Mouse (Mus musculus): ENCODE data around the gene Gm28845. TPM values are rescaled to one million over a fixed set of nuclear protein-coding genes. Genes with fewer than 3 reads are reported as not detected.
A peak's percentile ranks its signal among the peaks of the same experiment; 100 is the strongest.

Gm28845 gene
- polyA plus RNA-seq, 1 experiment from 2014 or later, result not detected

DNA sequence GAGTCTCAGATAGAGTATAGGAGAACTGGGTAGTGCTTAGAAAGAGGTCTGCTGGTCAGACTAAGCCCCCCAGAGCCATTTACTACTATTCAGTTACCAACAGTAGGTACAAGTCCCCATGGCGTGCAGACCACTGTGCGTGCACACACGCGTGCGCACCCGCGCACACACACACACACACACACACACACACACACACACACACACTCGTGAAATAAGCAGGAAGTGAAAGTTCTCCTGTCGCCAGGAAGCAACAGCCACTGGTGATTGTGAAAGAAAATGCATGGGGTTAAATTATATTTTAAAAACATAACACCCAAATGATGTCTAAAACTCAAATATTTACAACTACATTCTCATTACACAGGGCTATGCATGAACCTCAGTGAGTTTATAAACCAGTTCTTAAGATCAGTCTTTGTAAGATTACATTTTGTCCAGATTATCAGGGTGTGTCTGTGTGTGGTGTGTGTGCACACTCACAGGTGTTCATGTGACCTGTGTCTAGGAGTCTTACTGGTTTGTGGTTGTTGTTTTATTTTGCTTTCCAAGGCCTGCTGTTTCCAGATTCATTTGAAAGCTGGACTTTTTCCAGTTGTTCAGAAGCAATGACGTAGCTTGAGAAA, 11.6 kb downstream of the Gm28845 start:
- ATAC-seq (ENCODE audit: insufficient read depth), result no peak
- Histone ChIP-seq H3K9me3 (ENCODE audit: low read depth, low read length) (no peaks in the 10 kb centered on the region), H3K4me2 (no peak overlapping the region), H3K36me3 (ENCODE audit: insufficient read depth) (no peaks in the 10 kb centered on the region), H3K4me3 (ENCODE audit: low read depth, low read length) (no peak overlapping the region), H3K27me3 (ENCODE audit: insufficient read depth, low read length) (no peaks in the 10 kb centered on the region), H3K27ac (ENCODE audit: low read depth) (no peak overlapping the region), H3K9ac (no peak overlapping the region), H3K4me1 (ENCODE audit: insufficient read depth) (no peaks in the 10 kb centered on the region)
- no peak for TF ChIP-seq CTCF (IDR thresholded peaks at IDR 0.05; ENCODE audit: low read depth)
- DNase-seq, result no peak
- 85% methylated on average over 10 of the region's 10 CpGs for WGBS

DNA sequence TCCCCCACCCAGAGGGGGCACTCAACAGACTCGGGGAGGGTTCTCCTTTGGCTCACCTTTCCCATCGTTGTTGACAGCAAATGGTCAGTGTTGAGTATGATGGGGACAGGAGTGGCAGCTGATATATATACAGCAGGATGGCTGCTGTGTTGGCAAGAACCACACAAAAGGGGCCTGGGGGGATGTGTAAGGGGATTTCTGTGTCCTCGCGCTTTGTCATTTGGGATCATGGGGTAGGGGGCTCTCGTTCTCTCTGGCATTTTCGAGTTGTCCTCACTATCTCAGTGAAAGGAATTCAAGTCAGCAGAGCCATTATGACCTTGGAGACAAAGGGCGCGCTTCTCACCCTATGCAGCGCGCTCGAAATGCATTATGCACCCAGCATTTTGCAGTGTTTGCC, 16.1 kb downstream of the Gm28845 start, which contains the start of gene Cryga:
Cryga (minus strand) TSS at position 101 of the 400 bp plus-strand sequence.
- 81% methylated on average over 11 of the region's 11 CpGs for WGBS
- TF ChIP-seq CTCF (IDR thresholded peaks at IDR 0.05; ENCODE audit: low read depth), result no peak

DNA sequence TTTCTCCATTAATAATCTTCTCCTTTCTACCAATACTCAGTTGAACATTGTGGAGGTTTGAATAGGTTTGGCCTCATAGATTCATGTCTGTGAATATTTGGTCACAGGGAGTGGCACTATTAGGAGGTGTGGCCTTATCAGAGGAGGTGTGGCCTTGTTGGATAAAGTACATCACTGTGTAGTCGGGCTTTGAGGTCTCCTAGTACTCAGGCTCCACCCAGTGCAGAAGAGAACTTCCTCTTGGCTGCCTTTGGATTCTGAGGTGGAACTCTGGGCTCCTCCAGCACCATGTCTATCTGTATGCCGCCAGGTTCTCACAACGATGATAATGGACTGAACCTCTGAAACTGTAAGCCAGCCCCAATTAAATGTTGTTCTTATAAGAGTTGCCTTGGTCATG, 22.4 kb downstream of the Gm28845 start:
- no peak overlapping the region for H3K4me3 ChIP-seq (ENCODE audit: low read depth, low read length)
- no peaks in the 10 kb centered on the region for H3K9me3 ChIP-seq (ENCODE audit: low read depth, low read length)
- H3K27me3 ChIP-seq (ENCODE audit: insufficient read depth, low read length), result no peaks in the 10 kb centered on the region
- no peak for TF ChIP-seq CTCF (IDR thresholded peaks at IDR 0.05; ENCODE audit: low read depth)
- no peak overlapping the region for H3K27ac ChIP-seq (ENCODE audit: low read depth)
- DNase-seq (no peak), ATAC-seq (ENCODE audit: insufficient read depth) (no peak)
- no peak overlapping the region for H3K9ac ChIP-seq
- H3K36me3 ChIP-seq (ENCODE audit: insufficient read depth), result no peaks in the 10 kb centered on the region
- H3K4me2 ChIP-seq, result no peak overlapping the region
- WGBS, result 78% methylated on average over 3 of the region's 3 CpGs
- no peaks in the 10 kb centered on the region for H3K4me1 ChIP-seq (ENCODE audit: insufficient read depth)

More for the DNA sequence above, 16.1 kb downstream of the Gm28845 start, which contains the start of gene Cryga:
- Histone ChIP-seq H3K4me3 (ENCODE audit: low read depth, low read length) (no peak within 1 kb of the TSS), H3K9me3 (ENCODE audit: low read depth, low read length) (no peaks in the 10 kb centered on the region), H3K4me2 (no peak within 1 kb of the TSS), H3K27me3 (ENCODE audit: insufficient read depth, low read length) (no peaks in the 10 kb centered on the region), H3K27ac (ENCODE audit: low read depth) (no peak within 1 kb of the TSS), H3K9ac (no peak within 1 kb of the TSS), H3K36me3 (ENCODE audit: insufficient read depth) (no peaks in the 10 kb centered on the region), H3K4me1 (ENCODE audit: insufficient read depth) (no peaks in the 10 kb centered on the region)
- ATAC-seq (ENCODE audit: insufficient read depth) (no peak), DNase-seq (no peak)

DNA sequence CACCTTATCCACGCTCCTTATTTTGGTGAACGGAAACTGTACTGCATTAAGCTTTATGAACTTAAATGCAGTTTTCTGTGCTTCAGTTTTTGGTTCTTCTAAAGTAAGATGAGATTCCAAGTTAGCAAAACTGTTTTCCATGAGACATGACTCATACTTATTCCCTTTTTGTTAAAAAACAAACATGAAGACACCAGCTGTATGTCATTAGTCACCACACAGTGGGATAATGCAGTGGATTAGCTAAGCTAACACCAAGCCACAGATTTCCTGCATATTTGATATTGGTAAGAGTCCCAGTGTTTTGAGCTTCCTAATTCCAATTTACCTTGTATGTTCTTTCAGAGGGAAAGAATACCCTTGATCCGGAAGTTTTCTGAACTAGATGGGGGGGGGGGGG, 27.8 kb downstream of the Gm28845 start:
- no peak overlapping the region for H3K27ac ChIP-seq (ENCODE audit: low read depth)
- no peak for DNase-seq
- no peak overlapping the region for H3K4me3 ChIP-seq (ENCODE audit: low read depth, low read length)
- WGBS, result 91% methylated on average over 3 of the region's 3 CpGs
- H3K9ac ChIP-seq, result no peak overlapping the region
- no peaks in the 10 kb centered on the region for H3K9me3 ChIP-seq (ENCODE audit: low read depth, low read length)
- H3K36me3 ChIP-seq (ENCODE audit: insufficient read depth), result no peaks in the 10 kb centered on the region
- TF ChIP-seq CTCF (IDR thresholded peaks at IDR 0.05; ENCODE audit: low read depth), result no peak
- H3K4me1 ChIP-seq (ENCODE audit: insufficient read depth), result no peaks in the 10 kb centered on the region
- ATAC-seq (ENCODE audit: insufficient read depth), result no peak
- H3K4me2 ChIP-seq, result no peak overlapping the region
- H3K27me3 ChIP-seq (ENCODE audit: insufficient read depth, low read length), result no peaks in the 10 kb centered on the region

DNA sequence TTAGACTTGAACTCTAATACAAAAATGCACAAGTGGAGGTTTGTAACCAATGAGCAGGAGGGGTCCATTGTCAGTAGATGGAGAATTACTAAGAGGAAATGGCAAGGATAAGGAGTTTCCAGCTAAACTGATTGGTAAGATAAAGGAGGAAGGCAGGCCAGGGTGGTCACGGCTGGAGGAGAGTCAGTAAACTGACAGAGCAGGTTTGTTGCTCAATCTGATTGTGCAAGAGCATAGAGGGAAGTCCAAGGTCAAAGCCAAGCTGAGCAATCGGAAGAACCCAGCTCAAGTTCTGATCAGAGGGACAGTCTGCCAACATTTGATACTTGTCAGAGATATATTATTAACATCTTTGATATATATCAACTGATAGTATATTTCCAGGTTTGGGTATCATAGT, 29.0 kb downstream of the Gm28845 start:
- TF ChIP-seq CTCF (IDR thresholded peaks at IDR 0.05; ENCODE audit: low read depth), result no peak
- H3K4me1 ChIP-seq (ENCODE audit: insufficient read depth), result no peaks in the 10 kb centered on the region
- ATAC-seq (ENCODE audit: insufficient read depth), result no peak
- H3K9me3 ChIP-seq (ENCODE audit: low read depth, low read length), result no peaks in the 10 kb centered on the region
- H3K27me3 ChIP-seq (ENCODE audit: insufficient read depth, low read length), result no peaks in the 10 kb centered on the region
- no peak overlapping the region for H3K9ac ChIP-seq
- 50% methylated on average over 2 of the region's 2 CpGs for WGBS
- no peak overlapping the region for H3K4me3 ChIP-seq (ENCODE audit: low read depth, low read length)
- no peaks in the 10 kb centered on the region for H3K36me3 ChIP-seq (ENCODE audit: insufficient read depth)
- H3K4me2 ChIP-seq, result no peak overlapping the region
- peak; percentile 11 for DNase-seq
- no peak overlapping the region for H3K27ac ChIP-seq (ENCODE audit: low read depth)

DNA sequence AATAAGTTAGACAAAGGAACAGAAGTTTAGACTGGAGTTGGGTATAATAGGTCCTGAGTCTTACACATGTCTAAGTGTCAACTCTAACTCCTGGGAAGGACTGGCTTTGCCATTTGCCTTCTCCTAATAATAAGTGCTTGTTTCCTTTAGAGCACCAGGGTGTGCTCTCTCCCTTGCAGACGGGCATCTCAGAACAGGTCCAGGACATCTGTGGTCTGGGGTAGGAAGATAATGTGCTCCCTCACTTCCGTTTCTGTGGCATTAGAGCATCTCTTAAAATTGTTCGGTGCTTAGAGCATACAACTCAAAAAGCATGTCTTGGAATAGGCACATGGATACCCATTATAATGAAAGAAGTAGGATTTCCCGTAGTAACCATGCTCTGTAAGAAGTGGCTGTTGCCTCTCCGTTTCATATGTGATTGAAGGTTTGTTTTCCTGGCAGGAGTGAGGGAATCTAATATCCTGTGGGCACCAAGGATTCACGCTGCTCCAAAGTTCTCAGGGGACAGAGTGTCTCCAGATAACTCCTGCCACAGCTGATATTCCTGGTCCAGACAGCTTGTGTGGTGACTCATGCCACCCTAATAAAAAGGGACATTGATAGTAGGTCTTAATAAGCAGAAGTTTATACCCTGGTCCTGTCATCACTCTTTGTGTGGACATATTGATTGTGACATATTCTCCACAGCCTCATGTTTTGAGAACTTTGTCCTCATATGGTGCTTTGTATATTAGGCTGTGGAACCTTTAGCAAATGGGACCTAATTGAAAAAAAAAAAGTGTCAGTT, 30.6 kb downstream of the Gm28845 start:
- WGBS, result 64% methylated on average over 6 of the region's 6 CpGs
- Histone ChIP-seq H3K4me2 (no peak overlapping the region), H3K27ac (ENCODE audit: low read depth) (no peak overlapping the region), H3K9ac (no peak overlapping the region), H3K9me3 (ENCODE audit: low read depth, low read length) (no peaks in the 10 kb centered on the region), H3K4me1 (ENCODE audit: insufficient read depth) (no peaks in the 10 kb centered on the region), H3K4me3 (ENCODE audit: low read depth, low read length) (no peak overlapping the region), H3K27me3 (ENCODE audit: insufficient read depth, low read length) (no peaks in the 10 kb centered on the region), H3K36me3 (ENCODE audit: insufficient read depth) (no peaks in the 10 kb centered on the region)
- TF ChIP-seq CTCF (IDR thresholded peaks at IDR 0.05; ENCODE audit: low read depth), result no peak
- DNase-seq, result no peak
- no peak for ATAC-seq (ENCODE audit: insufficient read depth)

DNA sequence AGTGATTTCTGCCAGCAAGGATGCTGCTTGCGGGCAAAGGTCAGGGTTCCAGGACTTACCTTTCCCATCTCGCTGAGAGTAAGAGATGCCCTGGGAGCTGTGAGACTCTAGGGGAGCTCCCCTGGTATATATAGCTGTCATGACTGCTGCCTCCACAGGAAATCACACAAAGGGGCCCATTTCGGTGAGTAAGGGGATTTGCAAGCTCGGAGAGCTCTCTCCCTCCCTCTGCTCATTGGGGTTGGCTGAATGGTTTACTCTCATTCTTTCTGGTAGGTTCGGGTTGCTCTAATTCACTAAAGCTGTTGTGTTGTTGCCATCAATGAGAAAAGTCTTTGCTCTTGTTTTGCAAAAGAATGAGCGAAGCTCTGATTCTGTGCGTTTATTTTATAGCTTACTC, 37.2 kb downstream of the Gm28845 start, which contains the start of gene Crygb:
Crygb (minus strand) TSS at position 101 of the 400 bp plus-strand sequence.
- Histone ChIP-seq H3K4me2 (no peak within 1 kb of the TSS), H3K27me3 (ENCODE audit: insufficient read depth, low read length) (no peaks in the 10 kb centered on the region), H3K27ac (ENCODE audit: low read depth) (no peak within 1 kb of the TSS), H3K9ac (no peak within 1 kb of the TSS), H3K36me3 (ENCODE audit: insufficient read depth) (no peaks in the 10 kb centered on the region), H3K4me3 (ENCODE audit: low read depth, low read length) (no peak within 1 kb of the TSS), H3K9me3 (ENCODE audit: low read depth, low read length) (no peaks in the 10 kb centered on the region), H3K4me1 (ENCODE audit: insufficient read depth) (no peaks in the 10 kb centered on the region)
- ATAC-seq (ENCODE audit: insufficient read depth) (no peak), DNase-seq (no peak)
- TF ChIP-seq CTCF (IDR thresholded peaks at IDR 0.05; ENCODE audit: low read depth), result no peak
- 41% methylated on average over 7 of the region's 7 CpGs for WGBS

Measured in lung, embryonic 14.5 days (tissue).